Mouse (Mus musculus) limb, embryonic 10.5 days (tissue): Measurements from ENCODE around the gene Kank4. TPM values are rescaled to one million over a fixed set of nuclear protein-coding genes. Genes with fewer than 3 reads are reported as not detected.

Experiments
- DNase-seq: peaks from one replicate; pipeline ENCODE4 v3.0.0-alpha.2; 2017; ENCODE audit warnings: low spot score
- H3K27ac ChIP-seq: fragments of 300-500 bp; sonication (generic); 2 replicates; pipeline ENCODE4 v1.5.1; 2016; ENCODE audit warnings: mild to moderate bottlenecking
- H3K27me3 ChIP-seq: fragments of 300-500 bp; sonication (generic); 2 replicates; pipeline ENCODE4 v1.6.1; 2016; ENCODE audit warnings: low read depth, mild to moderate bottlenecking; ENCODE audit not compliant: poor library complexity, severe bottlenecking
- H3K36me3 ChIP-seq: fragments of 300-500 bp; sonication (generic); 2 replicates; pipeline ENCODE4 v1.6.1; 2016; ENCODE audit warnings: mild to moderate bottlenecking, moderate library complexity
- H3K4me1 ChIP-seq: fragments of 300-500 bp; sonication (generic); 2 replicates; pipeline ENCODE4 v1.6.1; 2016
- H3K4me3 ChIP-seq: fragments of 300-500 bp; sonication (generic); 2 replicates; pipeline ENCODE4 v1.5.1; 2016; ENCODE audit warnings: mild to moderate bottlenecking, moderate library complexity
- H3K9me3 ChIP-seq: fragments of 300-500 bp; sonication (generic); replicated peaks from 2 replicates; pipeline ENCODE4 v1.6.1; 2016; ENCODE audit warnings: mild to moderate bottlenecking
- WGBS: fragments of 180-500 bp; shearing (Covaris S2); methylation state at CpG from one replicate; pipeline ENCODE4 v1.1.7; 2016; 5-methylcytosine and 5-hydroxymethylcytosine counted together
- polyA plus RNA-seq: library from polyadenylated mRNA; unstranded; fragments of >200 nt; fragmentation: Nextera tagmentation; extraction: Ambion mirVana; gene quantifications from 2 replicates; pipeline ENCODE4 v1.2.1, GENCODE M21; 2016

Gene Kank4
- polyA plus RNA-seq, 1 experiment from 2014 or later, result 2.5 TPM

GRCm38 (mm10) chr4:98789133-98789765, 28.1 kb downstream of the Kank4 start:
- H3K36me3 ChIP-seq, result peaks cover 7% of the 10 kb centered on the region
- H3K9me3 ChIP-seq, result no peaks in the 10 kb centered on the region
- no peak for DNase-seq
- peak overlapping the region; percentile 50; the same call in 1 of the 2 replicates for H3K27ac ChIP-seq
- WGBS, result 82% methylated on average over 7 of the region's 7 CpGs
- H3K4me3 ChIP-seq, result peak overlapping the region; percentile 36
- H3K4me1 ChIP-seq, result peaks cover 46% of the 10 kb centered on the region
- no peaks in the 10 kb centered on the region for H3K27me3 ChIP-seq

GRCm38 (mm10) chr4:98786281-98786680, 31.1 kb downstream of the Kank4 start:
- Histone ChIP-seq H3K9me3 (no peaks in the 10 kb centered on the region), H3K27me3 (no peaks in the 10 kb centered on the region), H3K27ac (no peak overlapping the region), H3K4me3 (no peak overlapping the region), H3K36me3 (peaks cover 24% of the 10 kb centered on the region), H3K4me1 (peaks cover 46% of the 10 kb centered on the region)
- DNase-seq, result no peak
- 24% methylated on average over 3 of the region's 3 CpGs for WGBS

GRCm38 (mm10) chr4:98785851-98786250, 31.5 kb downstream of the Kank4 start:
- Histone ChIP-seq H3K27ac (no peak overlapping the region), H3K27me3 (no peaks in the 10 kb centered on the region), H3K4me3 (no peak overlapping the region), H3K9me3 (no peaks in the 10 kb centered on the region), H3K36me3 (peaks cover 24% of the 10 kb centered on the region), H3K4me1 (peaks cover 44% of the 10 kb centered on the region)
- 40% methylated on average over 8 of the region's 8 CpGs for WGBS
- DNase-seq, result no peak

- Histone ChIP-seq H3K27me3 (peaks cover 7% of the 10 kb centered on the region; the same call in 1 of the 2 replicates), H3K4me3 (no peak overlapping the region), H3K36me3 (peaks cover 39% of the 10 kb centered on the region), H3K4me1 (peaks cover 51% of the 10 kb centered on the region), H3K27ac (peak overlapping the region; percentile 81), H3K9me3 (no peaks in the 10 kb centered on the region)
- DNase-seq, result peak; percentile 37
- 9% methylated on average over 16 of the region's 16 CpGs for WGBS
Measured at GRCm38 (mm10) chr4:98778219-98778618, 39.1 kb downstream of the Kank4 start.

- H3K9me3 ChIP-seq, result no peaks in the 10 kb centered on the region
- H3K36me3 ChIP-seq, result peaks cover 41% of the 10 kb centered on the region
- peaks cover 51% of the 10 kb centered on the region for H3K4me1 ChIP-seq
- peak overlapping the region; percentile 81 for H3K27ac ChIP-seq
- DNase-seq, result no peak
- peaks cover 7% of the 10 kb centered on the region; the same call in 1 of the 2 replicates for H3K27me3 ChIP-seq
- WGBS, result 81% methylated on average over 6 of the region's 6 CpGs
- H3K4me3 ChIP-seq, result 0 out of 2 replicates have a peak overlapping the region, but pooled peaks have one; percentile 6
Measured at GRCm38 (mm10) chr4:98777464-98777863, 39.9 kb downstream of the Kank4 start.

- H3K27me3 ChIP-seq, result peaks cover 7% of the 10 kb centered on the region; the same call in 1 of the 2 replicates
- no peaks in the 10 kb centered on the region for H3K9me3 ChIP-seq
- H3K27ac ChIP-seq, result peak overlapping the region; percentile 81
- peaks cover 51% of the 10 kb centered on the region for H3K4me1 ChIP-seq
- WGBS, result 42% methylated on average over 10 of the region's 10 CpGs
- peak overlapping the region; percentile 6; the same call in 1 of the 2 replicates for H3K4me3 ChIP-seq
- DNase-seq, result peak; percentile 52
- H3K36me3 ChIP-seq, result peaks cover 45% of the 10 kb centered on the region
Measured at GRCm38 (mm10) chr4:98776721-98777427, 40.5 kb downstream of the Kank4 start.

- no peak overlapping the region for H3K27ac ChIP-seq
Measured at GRCm38 (mm10) chr4:98773785-98774184, 43.6 kb downstream of the Kank4 start.

GRCm38 (mm10) chr4:98767134-98768133, 49.9 kb downstream of the Kank4 start:
- Histone ChIP-seq H3K4me1 (peaks cover 15% of the 10 kb centered on the region), H3K9me3 (no peaks in the 10 kb centered on the region), H3K27me3 (no peaks in the 10 kb centered on the region), H3K27ac (peak overlapping the region; percentile 27; the same call in 1 of the 2 replicates), H3K4me3 (no peak overlapping the region), H3K36me3 (peaks cover 67% of the 10 kb centered on the region)
- no peak for DNase-seq
- WGBS, result 73% methylated on average over 14 of the region's 14 CpGs

More at GRCm38 (mm10) chr4:98773785-98774184, 43.6 kb downstream of the Kank4 start:
- no peaks in the 10 kb centered on the region for H3K9me3 ChIP-seq
- peaks cover 28% of the 10 kb centered on the region for H3K4me1 ChIP-seq
- WGBS, result 91% methylated on average over 5 of the region's 5 CpGs
- no peaks in the 10 kb centered on the region for H3K27me3 ChIP-seq
- H3K4me3 ChIP-seq, result no peak overlapping the region
- H3K36me3 ChIP-seq, result peaks cover 58% of the 10 kb centered on the region
- no peak for DNase-seq

- no peak overlapping the region for H3K27ac ChIP-seq
- H3K9me3 ChIP-seq, result no peaks in the 10 kb centered on the region
- no peaks in the 10 kb centered on the region for H3K4me1 ChIP-seq
- H3K4me3 ChIP-seq, result no peak overlapping the region
- peaks cover 77% of the 10 kb centered on the region for H3K36me3 ChIP-seq
- 85% methylated on average over 3 of the region's 3 CpGs for WGBS
- H3K27me3 ChIP-seq, result no peaks in the 10 kb centered on the region
- no peak for DNase-seq
Measured at GRCm38 (mm10) chr4:98758872-98759518, 58.3 kb downstream of the Kank4 start.

- Histone ChIP-seq H3K4me3 (no peak overlapping the region), H3K4me1 (no peaks in the 10 kb centered on the region), H3K36me3 (peaks cover 71% of the 10 kb centered on the region), H3K27me3 (no peaks in the 10 kb centered on the region), H3K27ac (0 out of 2 replicates have a peak overlapping the region, but pooled peaks have one; percentile 26), H3K9me3 (no peaks in the 10 kb centered on the region)
- 69% methylated on average over 4 of the region's 4 CpGs for WGBS
- DNase-seq, result no peak
Measured at GRCm38 (mm10) chr4:98758012-98758821, 59.1 kb downstream of the Kank4 start.

- no peak for DNase-seq
- H3K36me3 ChIP-seq, result peaks cover 59% of the 10 kb centered on the region
- 79% methylated on average over 11 of the region's 11 CpGs for WGBS
Measured at GRCm38 (mm10) chr4:98756141-98756540, 61.2 kb downstream of the Kank4 start.

More at GRCm38 (mm10) chr4:98756141-98756540, 61.2 kb downstream of the Kank4 start:
- Histone ChIP-seq H3K9me3 (no peaks in the 10 kb centered on the region), H3K27me3 (no peaks in the 10 kb centered on the region), H3K4me1 (no peaks in the 10 kb centered on the region), H3K4me3 (no peak overlapping the region), H3K27ac (no peak overlapping the region)
